Mouse (Mus musculus): ENCODE measurements around the gene Tbx6. TPM values are rescaled to one million over a fixed set of nuclear protein-coding genes. Genes with fewer than 3 reads are reported as not detected.

Tbx6 gene
- total RNA-seq, 1 experiment from 2014 or later = not detected

DNA sequence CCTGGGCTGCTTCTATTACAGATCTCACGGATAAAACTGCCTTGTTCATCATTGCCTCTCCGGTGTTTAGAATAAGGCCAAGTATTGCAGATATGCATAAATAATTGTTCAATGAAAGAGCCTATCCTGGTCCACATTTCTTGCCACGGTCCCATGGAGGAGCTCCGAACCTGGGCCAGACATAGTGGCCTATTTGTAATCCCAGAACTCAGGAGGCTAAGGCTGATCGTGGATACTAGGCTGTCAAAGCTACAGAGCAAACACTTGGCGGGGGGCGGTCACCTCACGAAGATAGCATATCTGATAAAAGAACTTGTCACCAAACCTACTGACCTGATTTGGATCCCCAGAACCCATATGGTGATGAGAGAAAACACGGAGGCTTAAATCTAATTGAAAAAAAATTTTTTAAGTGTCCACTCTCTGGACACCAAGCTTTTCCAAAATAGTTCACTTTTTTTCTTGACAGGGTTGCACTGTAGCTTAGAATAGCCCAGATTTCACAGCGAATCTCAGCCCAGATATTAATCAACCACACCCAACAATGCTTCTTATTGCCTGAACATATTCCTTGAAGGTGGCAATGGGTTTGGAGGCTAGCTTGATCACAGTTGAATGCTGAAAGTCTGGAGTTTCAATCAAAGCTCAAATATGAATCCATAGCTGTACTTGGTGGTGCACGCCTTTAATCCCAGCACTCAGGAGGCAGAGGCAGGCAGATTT, 11.6 kb downstream of the Tbx6 start:
- no peak for ATAC-seq (replicated peaks; ENCODE audit: low read depth, poor library complexity, severe bottlenecking)

DNA sequence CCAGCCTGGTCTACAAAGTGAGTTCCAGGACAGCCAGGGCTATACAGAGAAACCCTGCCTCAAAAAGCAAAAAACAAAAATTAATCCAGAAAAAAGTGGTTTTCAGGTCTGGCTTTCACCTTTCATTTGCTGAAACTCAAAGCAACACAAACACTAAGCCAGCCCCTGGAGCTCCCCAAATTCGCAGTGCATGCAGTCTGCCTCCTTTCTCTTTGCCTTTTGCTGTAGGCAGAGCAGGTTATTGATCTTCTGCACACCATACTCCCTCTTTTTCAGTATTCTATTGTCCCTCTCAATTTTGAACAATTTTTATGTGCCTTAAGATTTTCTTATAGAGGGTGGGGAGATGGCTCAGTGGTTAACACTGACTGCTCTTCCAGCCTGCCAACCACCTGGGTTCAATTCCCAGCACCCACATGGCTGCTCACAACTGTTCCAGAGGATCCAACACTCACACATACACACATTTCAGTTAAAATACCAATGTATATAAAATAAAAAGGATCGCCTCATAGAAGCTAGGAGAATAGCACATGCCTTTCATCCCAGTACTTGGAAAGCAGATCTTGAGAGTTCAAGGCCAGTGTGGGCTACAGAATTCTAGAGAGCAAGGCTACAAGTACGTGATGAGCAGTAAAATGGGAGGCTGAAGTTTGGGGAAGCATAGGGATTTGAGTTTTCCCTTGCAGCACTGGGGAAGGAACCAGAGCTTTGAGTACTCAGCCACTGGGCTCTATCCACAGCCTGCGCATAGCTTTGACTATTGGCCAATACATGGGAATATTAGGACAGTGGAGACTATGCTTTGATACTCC, 12.4 kb downstream of the Tbx6 start:
- ATAC-seq (replicated peaks; ENCODE audit: low read depth, poor library complexity, severe bottlenecking) = no peak

- no peak for ATAC-seq (replicated peaks; ENCODE audit: low read depth, poor library complexity, severe bottlenecking)
These were observed 13.0 kb downstream of the Tbx6 start for GRCm38 (mm10) chr7:126794271-126794605.

- ATAC-seq (replicated peaks; ENCODE audit: low read depth, poor library complexity, severe bottlenecking) = no peak
These were observed 14.4 kb downstream of the Tbx6 start for GRCm38 (mm10) chr7:126795387-126796317.

- ATAC-seq (replicated peaks; ENCODE audit: low read depth, poor library complexity, severe bottlenecking) = no peak
These were observed 15.2 kb downstream of the Tbx6 start for GRCm38 (mm10) chr7:126796350-126796932.

GRCm38 (mm10) chr7:126797411-126798126, 16.3 kb downstream of the Tbx6 start, which contains the start of gene Fam57b:
Gene Fam57b, plus strand, starts transcription at chr7:126797668.
- no peak for ATAC-seq (replicated peaks; ENCODE audit: low read depth, poor library complexity, severe bottlenecking)

DNA sequence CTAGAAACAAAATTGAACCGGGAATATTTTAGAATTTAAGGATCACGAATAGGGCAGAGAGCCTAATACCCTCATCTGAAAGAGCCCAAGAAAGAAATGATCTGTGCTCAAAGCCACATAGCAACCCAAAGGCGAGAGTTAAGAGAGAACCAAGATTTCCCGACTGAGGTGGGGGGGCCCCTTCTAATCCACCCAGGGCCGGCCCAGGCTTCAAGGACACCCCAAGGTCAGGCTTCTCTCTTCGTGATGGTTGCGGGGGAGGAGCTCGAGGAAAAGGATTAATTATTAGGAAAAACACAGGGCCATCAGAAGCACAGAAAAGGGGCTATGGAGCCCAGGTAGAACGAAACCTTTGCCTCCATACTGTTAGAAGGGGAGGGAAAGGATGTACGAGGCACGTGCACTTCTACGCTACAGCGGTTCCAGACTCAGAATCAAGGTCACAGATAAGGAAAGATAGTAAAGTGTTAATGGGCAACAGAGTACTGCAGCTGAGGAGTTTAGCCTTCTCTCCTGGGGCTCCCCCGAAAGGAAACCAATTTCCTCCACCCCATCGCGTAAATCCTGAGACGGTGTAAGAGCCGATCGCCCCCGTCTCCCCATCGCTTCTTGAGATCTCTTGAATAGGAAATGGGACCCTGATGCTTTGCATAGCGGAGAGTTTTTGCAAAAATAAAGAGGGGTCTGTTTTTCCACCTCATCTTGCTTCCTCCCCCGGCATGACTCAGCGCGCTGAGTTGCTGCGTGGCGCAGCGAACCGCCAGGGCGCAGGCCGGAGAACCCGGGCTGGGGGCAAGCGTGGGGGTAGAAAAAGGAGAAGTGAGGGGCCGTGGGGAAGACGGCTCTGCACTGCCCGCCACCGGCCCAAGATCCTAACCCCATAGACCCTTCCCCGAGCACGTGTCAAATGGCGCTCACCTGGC, 17.1 kb downstream of the Tbx6 start:
- ATAC-seq (replicated peaks; ENCODE audit: low read depth, poor library complexity, severe bottlenecking) = peak; percentile 48

- ATAC-seq (replicated peaks; ENCODE audit: low read depth, poor library complexity, severe bottlenecking) = peak; percentile 74
These were observed 17.8 kb downstream of the Tbx6 start for GRCm38 (mm10) chr7:126799050-126799467.

- ATAC-seq (replicated peaks; ENCODE audit: low read depth, poor library complexity, severe bottlenecking) = peak; percentile 58
These were observed 18.4 kb downstream of the Tbx6 start for GRCm38 (mm10) chr7:126799468-126800268.

GRCm38 (mm10) chr7:126800269-126801056, 19.2 kb downstream of the Tbx6 start:
- ATAC-seq (replicated peaks; ENCODE audit: low read depth, poor library complexity, severe bottlenecking) = no peak

DNA sequence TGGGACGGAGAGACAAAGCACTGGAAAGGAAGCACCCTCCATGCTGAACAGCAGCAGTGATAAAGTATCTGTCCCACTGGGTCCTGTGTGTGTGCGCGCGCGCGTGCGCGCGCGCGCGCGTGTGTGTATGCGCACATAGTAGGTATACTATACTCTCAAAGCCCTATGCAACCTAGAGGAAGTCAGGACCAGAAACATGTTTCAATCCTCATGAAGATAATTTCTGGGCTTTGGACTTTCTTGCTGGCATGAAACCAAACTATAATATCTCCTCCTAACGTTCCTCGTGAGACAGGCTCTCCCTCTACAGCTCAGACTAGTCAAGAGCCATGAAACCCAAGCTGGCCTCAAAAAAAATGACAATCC, 19.8 kb downstream of the Tbx6 start:
- ATAC-seq (replicated peaks; ENCODE audit: low read depth, poor library complexity, severe bottlenecking) = no peak

GRCm38 (mm10) chr7:126802134-126802889, 21.0 kb downstream of the Tbx6 start:
- no peak for ATAC-seq (replicated peaks; ENCODE audit: low read depth, poor library complexity, severe bottlenecking)

DNA sequence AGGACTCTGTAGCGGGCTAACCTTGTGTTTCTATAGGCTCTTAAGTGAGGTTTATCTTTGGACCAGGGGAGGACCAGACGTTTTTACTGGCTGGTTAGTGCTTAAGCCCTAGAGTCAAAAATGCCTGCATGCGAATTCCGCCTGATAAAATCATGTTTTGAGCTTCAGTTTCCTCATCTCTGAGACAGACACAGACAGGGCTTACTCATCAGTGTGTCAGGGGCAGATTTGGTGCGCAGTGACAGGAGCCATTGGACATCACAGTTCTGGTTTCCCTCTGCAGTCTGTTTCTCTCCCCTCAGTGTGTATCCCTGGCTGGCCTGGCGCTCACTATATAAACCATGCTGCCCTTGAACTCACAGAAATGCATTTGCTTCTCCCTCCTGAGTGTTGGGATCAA, 21.9 kb downstream of the Tbx6 start:
- ATAC-seq (replicated peaks; ENCODE audit: low read depth, poor library complexity, severe bottlenecking) = no peak

- ATAC-seq (replicated peaks; ENCODE audit: low read depth, poor library complexity, severe bottlenecking) = no peak; the same call in 1 of the 2 replicates
These were observed 22.5 kb downstream of the Tbx6 start for GRCm38 (mm10) chr7:126803751-126804150.

GRCm38 (mm10) chr7:126806956-126807355, 25.7 kb downstream of the Tbx6 start:
- no peak for ATAC-seq (replicated peaks; ENCODE audit: low read depth, poor library complexity, severe bottlenecking)

DNA sequence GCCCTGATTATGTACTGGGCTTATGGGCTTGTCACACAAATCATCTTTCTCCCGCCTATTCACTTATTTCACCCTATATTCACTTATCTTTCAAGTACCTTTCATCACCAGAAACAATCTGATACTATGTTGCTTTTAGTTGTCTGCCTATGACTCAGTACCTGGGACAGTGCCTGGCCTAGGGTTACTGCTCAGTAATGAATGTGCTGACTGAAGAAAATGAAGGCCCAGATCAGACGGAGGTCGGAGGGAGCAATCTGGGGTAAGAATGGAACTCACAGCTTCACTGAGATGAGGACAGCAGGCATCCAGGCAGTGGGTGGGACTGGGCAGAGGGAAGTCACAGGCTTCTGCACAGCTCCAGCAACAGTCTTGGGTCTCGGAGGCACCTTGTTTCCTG, 26.1 kb downstream of the Tbx6 start:
- no peak for ATAC-seq (replicated peaks; ENCODE audit: low read depth, poor library complexity, severe bottlenecking)
